Mouse (Mus musculus) cerebellum, postnatal 4 days (tissue): ENCODE results near the gene Nt5c1b.

Experiments used
- DNase-seq, 2 experiments: peaks; one replicate each; pipeline ENCODE4 v3.0.0; 2022; ENCODE audit warnings: low spot score in 2 of 2, mixed read lengths in 1 of 2

Gene Nt5c1b

DNA sequence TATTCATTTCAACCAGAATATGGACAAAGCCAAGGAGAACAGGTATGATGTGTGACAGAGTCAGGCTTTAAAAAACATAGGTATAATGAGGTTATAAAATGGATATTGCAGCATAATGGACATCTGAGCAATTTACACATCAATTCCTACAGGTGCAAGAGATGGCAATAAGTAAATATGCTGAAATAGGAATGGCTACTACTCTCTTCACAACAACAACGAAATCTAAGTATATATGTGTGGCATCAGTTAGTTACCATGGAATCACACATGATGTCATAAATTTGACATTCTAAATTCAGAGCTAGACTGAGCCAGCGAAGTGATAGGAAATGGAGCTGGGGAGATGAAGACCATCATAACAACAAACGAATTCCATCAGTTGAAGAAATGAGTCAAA lies at the start of gene Nt5c1b:
TSS of gene Nt5c1b (plus strand) at position 301 of the 400 bp plus-strand sequence.
- DNase-seq, result no peak

- DNase-seq, result no peak
Observed at GRCm38 (mm10) chr12:10327651-10328050, 42.1 kb upstream of the Nt5c1b start.

DNA sequence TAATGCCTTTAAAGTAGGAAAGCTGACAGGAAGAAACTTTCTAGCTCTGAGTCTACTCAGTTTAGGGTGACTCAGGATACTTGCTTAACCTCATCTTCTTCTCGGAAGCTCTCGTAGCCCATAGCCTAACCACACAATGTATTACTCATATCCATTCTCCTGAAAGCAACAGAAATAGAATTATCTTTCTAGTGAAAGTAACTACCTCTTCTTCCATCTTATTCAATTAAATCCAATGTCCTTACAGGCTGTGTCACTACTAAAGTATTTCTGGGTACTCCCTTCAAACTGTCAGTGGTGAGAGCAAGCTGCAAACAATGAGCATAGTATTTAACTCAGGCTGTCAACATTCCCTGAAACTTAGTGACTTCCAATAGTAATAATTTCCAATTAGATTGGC lies 40.3 kb upstream of the Nt5c1b start:
- no peak for DNase-seq

DNA sequence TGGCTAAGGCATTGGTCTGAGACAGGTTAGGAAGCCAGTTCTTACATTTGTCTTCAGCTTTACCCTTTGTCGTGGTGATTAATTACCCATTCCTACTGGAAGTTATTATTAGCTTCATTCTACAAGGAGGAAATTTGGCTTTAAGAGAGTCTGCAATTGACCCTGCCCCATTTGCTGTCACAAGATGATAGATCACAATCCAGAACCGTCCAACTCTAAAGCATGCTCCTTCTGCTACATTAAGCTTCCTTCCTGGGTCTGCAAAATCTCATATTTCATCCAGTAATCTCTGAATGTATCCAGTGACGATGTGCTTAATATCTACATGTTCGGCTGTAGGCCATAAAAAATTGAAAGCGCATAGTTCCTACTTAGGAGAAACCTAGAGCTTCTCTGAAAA lies 29.2 kb upstream of the Nt5c1b start:
- no peak for DNase-seq

DNA sequence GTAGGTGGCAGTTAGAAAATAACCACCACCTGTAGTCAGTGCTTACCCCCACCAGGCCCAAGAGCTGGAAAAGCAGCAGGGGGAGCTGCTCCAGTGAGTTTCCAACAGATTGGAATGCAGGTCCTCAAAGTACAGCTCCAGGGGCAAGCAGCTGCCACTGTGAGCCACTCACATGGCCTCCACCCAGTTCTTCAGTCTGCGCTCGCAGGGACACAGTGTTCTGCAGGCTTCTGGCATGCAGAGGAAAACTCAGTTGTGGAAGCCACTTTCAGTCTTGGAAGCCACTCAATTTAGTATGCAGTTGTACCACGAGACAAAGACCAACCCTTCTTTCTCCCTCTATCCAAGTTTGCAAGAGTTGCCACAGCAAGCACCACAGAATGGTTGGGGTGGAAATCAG lies 19.1 kb upstream of the Nt5c1b start:
- DNase-seq, result no peak

- DNase-seq, result no peak
Observed at GRCm38 (mm10) chr12:10357756-10358155, 12.0 kb upstream of the Nt5c1b start.

GRCm38 (mm10) chr12:10390671-10391441 lies 21.1 kb downstream of the Nt5c1b start, which contains the start of gene Rdh14:
Rdh14 (plus strand) TSS chr12:10390772.
- peak; percentile 91 to 95 for DNase-seq

DNA sequence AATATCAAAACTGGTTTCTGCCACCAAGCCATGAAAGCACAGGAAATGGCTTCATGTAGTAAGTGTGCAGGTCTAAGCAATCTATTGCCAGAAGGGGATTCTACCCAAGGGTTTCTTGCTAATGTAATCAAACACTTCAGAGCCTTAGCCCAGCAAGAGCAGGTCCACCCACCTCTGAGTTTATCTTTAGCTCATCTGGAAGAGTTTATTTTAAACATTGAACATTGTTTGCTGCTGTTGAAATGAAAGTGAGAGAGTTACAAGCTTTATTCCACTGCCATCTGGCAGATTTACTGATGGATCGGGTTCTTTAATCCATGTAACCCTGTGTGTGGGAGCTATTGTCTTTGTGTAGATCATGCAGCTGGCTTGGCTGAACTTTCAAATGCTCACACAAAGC lies 31.0 kb downstream of the Nt5c1b start:
- DNase-seq, result no peak

DNA sequence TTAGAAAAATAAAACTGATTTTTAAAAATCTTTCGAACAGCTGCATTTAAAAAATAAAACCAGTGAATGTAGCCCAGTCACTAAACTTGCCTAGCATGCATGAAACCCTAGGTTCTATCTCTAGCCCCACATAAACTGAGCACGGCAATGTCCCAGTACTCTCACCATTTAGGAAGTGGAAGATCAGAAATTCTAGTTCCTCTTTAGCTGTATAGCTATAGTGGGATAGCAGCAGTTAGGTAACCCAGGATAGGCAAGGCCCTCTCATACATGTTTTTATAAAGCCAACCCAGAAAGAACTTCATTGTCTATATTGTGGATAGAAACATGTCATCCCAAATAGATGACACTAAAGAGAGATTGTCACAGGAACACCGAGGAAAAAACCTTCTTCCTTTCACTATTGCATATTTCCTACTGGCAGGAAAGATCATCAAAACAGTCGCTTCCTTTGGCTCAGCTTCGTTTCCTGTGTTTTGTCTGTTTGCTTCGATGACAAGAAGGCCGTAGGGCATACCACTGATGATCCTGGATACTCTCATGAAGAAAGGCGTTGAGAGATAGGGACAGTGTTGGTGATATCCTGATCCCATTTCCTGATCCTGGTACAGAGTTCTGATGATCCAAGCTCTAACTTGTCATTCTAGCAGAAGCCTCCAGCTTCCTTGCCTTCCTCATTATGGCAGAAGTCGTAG lies 32.8 kb downstream of the Nt5c1b start:
- DNase-seq, result no peak

DNA sequence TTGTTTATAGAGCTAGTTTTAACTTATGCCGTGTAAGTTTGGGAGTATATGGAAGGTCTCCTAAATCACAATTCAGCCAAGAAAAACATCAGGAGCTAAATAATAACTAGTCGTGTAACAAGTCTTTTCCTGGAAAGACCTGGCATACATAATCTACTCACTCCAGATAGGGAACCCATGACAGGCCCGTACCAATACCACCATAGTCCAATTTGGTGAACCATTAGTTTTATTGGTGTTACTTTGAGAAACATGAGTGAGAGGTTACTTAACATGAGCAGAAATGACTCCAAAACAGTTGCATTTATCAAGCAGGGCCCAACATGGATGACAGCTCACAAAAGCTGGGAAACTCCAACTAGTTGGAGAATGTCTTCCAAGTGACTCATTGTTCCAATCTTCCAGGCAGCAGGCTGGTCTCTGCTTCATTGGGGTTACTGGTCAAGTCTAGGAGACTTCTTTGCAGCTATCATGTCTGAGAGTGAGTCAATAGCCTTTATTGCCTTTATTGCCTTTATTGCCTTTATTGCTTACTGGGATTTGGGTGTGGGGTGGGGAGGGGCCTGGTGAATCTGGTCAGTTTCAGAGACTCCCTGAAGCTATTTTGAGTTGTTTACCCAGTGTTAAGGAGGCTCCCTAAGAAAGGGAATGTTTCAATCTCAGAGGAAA lies 40.9 kb downstream of the Nt5c1b start:
- no peak for DNase-seq

DNA sequence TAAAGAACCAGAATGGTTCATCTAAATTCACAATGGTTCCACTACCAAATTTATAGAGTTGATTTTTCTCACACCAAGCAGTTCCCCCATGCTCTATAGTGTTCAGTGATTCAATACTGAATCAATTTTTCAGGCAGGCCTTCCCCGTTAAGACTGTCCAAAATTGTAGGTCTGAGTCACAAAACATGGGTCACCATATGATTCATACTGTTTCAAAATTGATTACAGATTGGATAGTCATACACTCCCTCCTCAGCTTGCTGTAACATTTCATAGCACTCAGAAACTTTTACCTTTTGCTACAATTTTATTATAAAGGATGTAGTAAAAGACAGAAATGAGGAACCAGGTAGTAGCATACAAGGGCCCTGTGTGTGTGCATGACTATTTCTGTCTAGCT lies 41.7 kb downstream of the Nt5c1b start:
- no peak for DNase-seq

- DNase-seq, result no peak
Observed at GRCm38 (mm10) chr12:10422347-10422746, 52.6 kb downstream of the Nt5c1b start.

GRCm38 (mm10) chr12:10425982-10426863 lies 56.5 kb downstream of the Nt5c1b start:
- DNase-seq, result no peak

DNA sequence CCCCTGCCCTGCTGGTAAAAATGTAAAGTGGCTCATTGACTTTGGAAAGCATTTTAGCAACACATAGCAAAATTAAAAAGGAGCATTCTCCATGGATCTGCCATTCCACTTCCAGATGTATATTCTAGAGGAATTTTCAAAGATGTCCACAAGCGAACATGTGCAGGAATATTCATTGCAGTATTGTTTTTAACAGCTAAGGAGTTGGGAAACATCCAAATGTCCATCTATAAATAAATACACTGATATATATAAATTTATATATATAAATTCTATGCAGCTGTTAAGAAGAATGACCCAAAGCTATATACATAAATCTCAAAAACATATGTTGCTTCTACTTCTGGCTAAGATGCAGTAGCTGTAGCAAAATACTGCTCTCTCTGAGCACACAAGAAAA lies 61.2 kb downstream of the Nt5c1b start:
- no peak for DNase-seq

- peak; percentile 86 to 90 for DNase-seq
Observed at GRCm38 (mm10) chr12:10438054-10439001, 68.6 kb downstream of the Nt5c1b start.
